Mouse (Mus musculus) left cerebral cortex, postnatal 14 days (tissue): ENCODE measurements around the gene Tpst1. TPM values are rescaled to one million over a fixed set of nuclear protein-coding genes. Genes with fewer than 3 reads are reported as not detected.
"Not testable (repeated sequence)": the region's sequence is repeated elsewhere in the genome, so short reads cannot be mapped to it uniquely, and the experiment has no call there.

Experiments
- DNase-seq, 2 experiments: peaks; one replicate each; pipeline ENCODE4 v3.0.0; 2021 to 2022; ENCODE audit warnings: low spot score in 2 of 2, mixed read lengths in 1 of 2
- intact Hi-C: fragments of 180-260 bp; cut with DNase I; formaldehyde crosslinking; loops from one replicate; pipeline ENCODE4 v1.15.1; 2025
- long read RNA-seq, 2 experiments: library from polyadenylated mRNA; stranded (forward); transcript quantifications; one replicate each; pipeline ENCODE4 v2.0.0; 2021
- total RNA-seq, 2 experiments: library from RNA; stranded (reverse); gene quantifications; 2 replicates each; pipeline ENCODE4 v1.2.3; 2021

Gene Tpst1
- 10 to 100 TPM; 36.1 to 40.8 TPM for total RNA-seq
- long read RNA-seq, experiment 1, transcript Tpst1-201 (6 exons, 2,050 nt) = major isoform, 48 of 60 reads
- long read RNA-seq, experiment 1, partial matches to known transcripts = 3 of 60 reads
- long read RNA-seq, experiment 1, other reads (novel, unspliced or antisense) = 9 of 60 reads
- long read RNA-seq, experiment 2, transcript Tpst1-201 (6 exons, 2,050 nt) = major isoform, 45 of 52 reads
- long read RNA-seq, experiment 2, partial matches to known transcripts = 1 of 52 reads
- long read RNA-seq, experiment 2, other reads (novel, unspliced or antisense) = 6 of 52 reads

DNA sequence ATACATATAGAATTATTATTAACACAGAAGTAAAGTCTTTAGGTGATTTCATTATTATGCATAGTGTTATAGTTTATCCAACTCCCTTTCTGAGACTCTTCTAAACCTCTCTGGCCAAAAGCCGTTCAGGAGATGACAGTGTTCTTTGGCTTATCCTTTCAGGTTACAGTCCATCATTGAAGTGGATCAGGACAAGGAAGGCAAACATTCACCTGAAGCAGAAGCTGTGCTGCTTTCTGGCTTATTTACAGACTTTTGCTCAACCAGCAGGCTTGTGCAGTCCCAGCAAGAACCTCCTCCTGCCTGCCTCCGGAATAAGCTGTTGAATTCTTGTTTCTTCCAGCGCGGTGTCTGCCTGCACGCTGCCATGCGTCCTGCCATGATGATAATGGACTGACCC lies at the start of gene Tpst1:
Tpst1 (plus strand) TSS at position 301 of the 400 bp plus-strand sequence.
- DNase-seq = no peak
- intact Hi-C loops = no loop called here

DNA sequence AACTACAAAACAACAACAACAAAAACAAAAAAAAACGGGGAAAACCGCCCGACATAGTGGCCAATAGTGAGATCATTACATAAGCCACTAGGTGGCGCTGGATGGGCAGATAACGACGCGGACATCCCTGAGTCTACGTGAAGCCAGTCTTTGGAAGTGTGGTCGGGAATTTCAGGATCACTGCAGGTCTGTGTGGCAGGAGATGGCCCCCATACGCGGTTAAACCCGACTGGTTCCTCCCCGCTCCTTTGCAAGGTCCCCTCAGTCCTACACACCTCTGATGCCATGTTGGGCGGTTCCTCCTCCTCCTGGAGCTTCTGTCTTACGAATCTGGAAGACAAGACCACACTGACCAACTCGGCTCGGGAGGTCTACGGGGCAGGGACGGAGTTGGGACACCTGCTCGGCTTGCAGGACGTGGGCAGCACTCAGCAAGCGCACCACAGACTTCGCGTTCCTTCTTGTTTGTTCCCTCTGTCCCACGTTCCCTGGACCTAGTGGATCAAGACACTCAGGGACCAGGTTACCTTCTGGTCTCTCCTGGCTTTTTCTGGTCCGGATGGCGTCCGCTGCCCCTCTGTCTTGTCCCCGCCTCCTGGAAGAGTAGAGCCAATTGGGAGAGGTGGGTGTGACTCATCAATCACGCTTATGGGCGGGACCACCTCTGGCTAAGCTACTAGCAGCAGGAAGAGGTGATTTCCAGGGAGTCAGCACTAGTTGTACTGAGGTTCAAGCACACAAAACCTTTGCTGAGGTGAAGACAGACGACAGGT lies 49.2 kb upstream of the Tpst1 start:
- intact Hi-C loops = loop anchor here (5.0 to 10.0 kb wide), 2 partner anchors 113 to 231 kb away; partner anchors contain the start of genes Sbds and Tyw1
- DNase-seq = peak; percentile 72 to 81

DNA sequence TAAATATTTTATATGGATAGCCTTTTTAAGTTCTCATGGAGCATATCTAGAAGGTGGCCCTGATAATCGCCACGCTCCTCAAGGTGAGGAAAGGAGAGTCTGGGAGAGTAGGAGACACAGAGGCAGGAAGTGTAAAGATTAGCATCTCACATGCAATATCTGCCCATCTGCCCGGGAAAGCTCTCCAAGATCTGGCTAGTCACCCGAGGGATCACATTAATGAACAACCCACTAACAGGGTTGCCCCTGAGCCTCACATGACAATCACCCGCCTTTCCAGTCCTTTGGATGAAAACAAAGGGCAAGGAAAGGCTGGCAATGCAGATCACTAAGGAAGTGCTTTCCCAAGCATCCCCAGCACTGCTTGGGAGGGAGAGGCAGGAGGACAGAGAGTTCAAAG lies 46.0 kb upstream of the Tpst1 start:
- DNase-seq = no peak
- intact Hi-C loops = loop anchor here (10.0 kb wide), 1 partner anchor 228 kb away; the partner anchor contains the start of genes Sbds and Tyw1

DNA sequence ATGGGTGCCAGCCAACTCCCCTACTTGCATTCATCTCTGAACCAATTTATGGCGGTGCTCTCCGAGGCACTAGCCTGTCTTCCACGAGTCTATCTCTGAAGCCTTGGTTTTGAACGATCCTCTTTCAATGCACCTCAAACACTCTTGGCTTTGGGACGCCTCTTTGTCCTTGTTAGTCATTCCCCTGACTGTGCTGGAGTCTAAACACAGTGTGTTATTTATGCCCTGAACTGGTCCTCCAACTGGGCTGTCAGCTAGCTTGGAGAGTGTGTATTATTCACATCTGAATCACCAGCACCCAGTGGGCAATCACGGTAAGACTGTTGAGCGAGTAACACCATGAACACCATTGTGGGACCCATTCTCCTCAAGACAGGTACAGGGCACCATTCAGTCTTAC lies 45.4 kb upstream of the Tpst1 start:
- intact Hi-C loops = loop anchor here (10.0 kb wide), 1 partner anchor 227 kb away; the partner anchor contains the start of genes Sbds and Tyw1
- DNase-seq = no peak

DNA sequence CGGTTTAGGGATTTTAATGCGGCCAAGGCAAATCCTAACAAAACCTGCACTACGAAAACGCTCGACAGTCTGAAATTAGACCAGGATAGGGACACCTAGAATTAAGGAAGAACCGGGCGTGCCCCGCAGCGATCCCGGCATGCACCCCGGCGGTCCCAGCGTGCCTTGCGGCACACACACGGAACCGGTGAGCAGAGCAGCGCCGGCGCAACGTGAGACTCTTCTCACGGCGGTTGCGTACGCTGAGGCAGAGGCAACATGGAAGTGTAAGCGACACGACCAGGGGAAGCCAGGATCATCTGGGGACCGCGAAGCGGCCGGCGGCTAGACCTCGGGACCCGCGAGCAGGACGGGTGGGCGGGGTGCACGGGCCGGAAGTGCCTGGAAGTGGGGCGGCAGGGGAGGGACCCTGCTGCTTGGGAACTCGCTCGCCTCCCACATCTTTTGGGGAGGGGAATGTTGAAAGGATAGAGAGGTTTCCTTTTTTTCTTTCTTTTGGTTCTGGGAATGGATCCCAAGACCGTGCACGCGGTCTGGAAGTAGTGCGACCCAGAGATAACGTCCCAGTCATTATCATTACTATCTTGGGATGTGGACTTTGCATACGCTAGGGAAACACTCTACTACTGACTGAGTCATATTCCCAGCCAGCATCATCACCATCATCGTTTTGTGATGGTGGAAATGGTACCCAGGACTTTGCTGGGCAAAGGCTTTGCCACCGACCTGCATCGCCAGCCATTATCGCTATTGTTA lies 43.8 kb upstream of the Tpst1 start, which contains the start of the genes Asl and Crcp:
Asl (minus strand) TSS at position 106 of the 756 bp plus-strand sequence.
Crcp (plus strand) TSS at position 149 of the 756 bp plus-strand sequence.
- DNase-seq = peak; percentile 78 to 89
- intact Hi-C loops = loop anchor here (10.0 kb wide), 1 partner anchor 225 kb away; the partner anchor contains the start of genes Sbds and Tyw1

DNA sequence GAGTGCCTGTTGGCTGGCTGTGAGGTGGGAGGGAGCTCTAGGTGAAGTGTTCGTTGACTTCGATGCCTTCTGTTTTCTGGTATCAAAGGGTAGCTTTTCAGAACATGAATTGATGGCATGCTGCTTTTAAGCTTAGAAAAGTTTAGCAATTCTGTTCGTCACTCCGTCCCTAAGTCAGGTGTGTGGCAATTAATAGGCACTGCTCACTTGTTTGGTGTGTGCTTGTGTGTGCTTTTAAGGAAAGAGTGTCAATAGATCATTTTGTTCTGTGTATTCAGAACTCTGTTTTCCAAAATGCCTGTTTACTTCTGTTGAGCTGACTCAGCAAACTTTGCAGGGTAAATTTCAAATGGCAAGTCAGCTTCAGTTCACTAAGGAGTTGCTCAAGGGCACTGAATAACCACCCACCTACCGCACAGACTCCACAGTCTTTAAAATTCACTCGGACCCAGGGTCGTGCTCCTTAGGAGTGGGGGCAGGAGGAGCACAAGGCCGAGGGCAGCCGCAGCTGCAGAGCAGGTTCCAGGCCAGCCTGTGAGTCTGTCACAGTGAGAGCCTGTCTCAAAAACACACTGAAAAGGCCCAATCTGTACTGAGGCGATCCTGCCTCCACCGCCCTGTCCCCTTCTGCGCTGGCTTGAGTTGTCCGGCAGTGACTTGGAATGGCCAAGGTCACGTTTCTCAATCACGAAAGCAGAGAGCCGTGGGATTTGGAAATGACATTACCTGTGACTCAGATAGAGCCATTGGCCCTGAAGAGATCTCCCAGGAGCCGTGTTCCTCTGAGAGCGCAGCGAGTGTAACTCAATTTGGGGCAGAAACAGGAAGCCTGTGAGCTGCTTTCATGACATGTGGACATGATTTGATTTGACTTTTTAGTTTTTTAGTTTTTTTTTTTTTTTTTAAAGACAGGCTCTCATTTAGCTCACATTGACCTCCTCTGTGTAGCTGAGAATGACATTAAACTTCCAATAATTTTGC lies 41.4 kb upstream of the Tpst1 start:
- intact Hi-C loops = no loop called here
- no peak for DNase-seq

DNA sequence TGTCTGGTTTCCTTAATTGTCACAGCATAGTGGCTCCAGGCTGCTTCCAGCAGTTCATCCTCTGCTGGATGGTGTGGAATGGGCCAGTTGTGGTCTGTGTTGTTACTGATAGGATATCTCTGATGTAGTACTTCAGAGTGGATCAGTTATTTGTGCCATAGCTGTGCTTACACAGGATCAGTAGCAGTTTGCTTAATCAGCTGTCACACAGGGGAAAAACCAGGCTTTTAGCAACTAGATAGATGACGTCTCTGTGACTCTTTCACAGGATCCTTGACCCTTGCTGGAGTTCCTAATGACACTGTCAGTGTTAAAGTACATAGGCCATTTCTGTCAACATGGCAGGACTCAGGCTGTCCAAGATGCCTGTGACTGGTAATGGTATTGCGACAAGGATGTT lies 39.3 kb upstream of the Tpst1 start:
- intact Hi-C loops = no loop called here
- no peak for DNase-seq

DNA sequence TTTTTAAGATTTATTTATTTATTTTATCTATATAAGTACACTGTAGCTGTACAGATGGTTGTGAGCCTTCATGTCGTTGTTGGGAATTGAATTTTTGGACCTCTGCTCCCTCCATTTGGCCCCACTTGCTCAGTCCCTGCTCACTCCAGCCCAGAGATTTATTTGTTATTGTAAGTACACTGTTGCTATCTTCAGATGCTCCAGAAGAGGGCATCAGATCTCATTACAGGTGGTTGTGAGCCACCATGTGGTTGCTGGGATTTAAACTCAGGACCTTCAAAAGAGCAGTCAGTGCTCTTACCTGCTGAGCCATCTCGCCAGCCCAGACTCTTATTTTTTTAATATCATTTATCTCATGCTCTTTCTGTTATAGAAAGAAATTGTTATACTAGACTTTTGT lies 36.8 kb upstream of the Tpst1 start:
- intact Hi-C loops = loop anchor here (5.0 kb wide), 1 partner anchor 34 kb away; the partner anchor contains the start of gene Gusb
- not testable (repeated sequence) for DNase-seq

DNA sequence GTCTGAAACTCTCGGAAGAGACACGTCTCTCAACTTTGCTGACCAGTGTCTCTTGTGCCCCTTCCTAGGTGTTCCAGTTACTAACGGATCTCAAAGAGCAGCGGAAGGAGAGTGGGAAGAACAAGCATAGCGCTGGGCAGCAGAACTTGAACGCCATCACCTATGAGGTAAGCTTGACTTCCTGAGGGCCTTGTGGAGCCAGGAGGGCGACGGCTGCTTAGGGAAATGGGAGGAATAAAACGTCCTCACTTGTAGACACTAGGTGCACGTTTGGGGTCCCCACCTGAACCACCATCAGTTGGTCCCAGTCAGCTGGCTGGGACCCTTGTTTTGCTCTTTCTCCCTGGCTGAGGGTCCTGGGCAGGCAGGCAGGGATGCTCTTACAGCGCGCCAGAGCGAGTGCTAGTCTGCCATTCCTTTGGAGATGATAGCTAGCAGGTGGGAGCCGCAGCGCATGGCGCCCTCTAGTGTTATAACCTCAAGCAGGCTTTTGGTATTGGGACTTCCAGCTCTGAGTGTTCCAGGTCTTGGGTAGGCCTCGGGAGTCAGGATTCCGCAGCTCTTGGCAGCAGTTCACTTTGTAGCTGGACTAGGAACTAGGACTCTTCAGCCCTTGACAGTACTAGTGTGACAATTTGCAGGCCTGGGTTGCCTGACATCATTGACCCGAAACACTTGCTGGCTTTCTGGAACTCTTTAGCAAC lies 35.2 kb upstream of the Tpst1 start:
- intact Hi-C loops = loop anchor here (5.0 kb wide), 1 partner anchor 36 kb away; the partner anchor contains the start of gene Gusb
- peak; percentile 67 to 71 for DNase-seq

DNA sequence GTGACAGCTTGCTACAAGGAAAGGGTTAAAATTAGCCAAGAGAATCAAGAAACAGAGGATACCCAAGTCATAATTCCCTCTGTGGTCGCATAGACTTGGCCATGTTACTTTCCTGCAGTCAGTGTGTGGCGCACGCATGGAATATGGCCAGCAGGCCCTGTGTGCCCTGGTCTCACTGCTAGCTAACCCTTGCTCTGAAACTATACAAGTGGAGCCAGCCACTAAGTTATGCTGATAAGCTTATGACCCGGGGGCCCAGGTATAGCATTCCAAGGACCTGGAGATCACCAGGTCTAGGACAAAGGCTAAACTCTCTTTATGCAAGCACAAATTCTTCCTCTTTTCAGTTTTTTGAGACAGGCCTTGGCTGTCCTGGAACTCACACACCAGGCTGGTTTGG lies 32.3 kb upstream of the Tpst1 start:
- intact Hi-C loops = loop anchor here (5.0 kb wide), 1 partner anchor 97 kb away; no protein-coding TSS in a partner anchor
- DNase-seq = no peak

DNA sequence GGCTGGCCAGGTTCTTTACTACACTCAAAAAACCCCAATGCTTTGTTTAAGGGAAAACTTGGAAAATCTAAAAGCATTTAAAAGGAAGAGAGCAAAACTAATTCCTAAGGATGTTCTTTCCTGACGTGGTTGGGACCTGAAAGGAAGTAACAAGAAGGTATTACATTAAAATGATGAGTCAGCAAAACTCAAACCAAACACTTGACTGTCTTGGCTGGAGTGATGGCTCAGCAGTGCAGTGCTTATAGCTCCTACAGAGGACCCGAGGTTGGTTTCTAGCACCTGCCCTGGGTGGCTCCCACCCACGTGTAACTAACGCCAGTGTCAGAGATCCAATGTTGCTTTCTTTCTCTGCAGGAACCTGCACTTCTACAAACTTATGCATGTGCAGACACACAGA lies 31.9 kb upstream of the Tpst1 start:
- intact Hi-C loops = loop anchor here (5.0 kb wide), 1 partner anchor 96 kb away; no protein-coding TSS in a partner anchor
- DNase-seq = no peak

DNA sequence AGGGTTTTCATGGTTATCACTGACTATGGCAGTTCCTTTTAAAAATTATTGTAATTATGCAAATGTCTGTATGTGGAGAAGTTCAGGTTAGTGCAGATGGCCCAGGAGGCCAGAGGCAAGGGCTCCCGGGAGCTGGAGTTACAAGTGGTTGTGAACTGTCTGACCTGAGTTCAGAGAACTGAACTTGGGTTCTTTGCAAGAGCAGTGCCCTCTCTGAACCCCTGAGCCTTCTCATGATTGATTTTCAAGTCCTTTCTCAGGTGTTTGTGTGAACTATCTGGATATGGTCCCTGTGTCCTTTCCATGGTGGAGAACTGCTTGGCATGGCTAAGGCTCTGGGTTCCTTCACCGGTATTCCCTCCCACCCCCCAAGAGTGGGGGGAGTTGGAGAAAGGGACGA lies 29.4 kb upstream of the Tpst1 start:
- intact Hi-C loops = loop anchor here (5.0 kb wide), 1 partner anchor 94 kb away; no protein-coding TSS in a partner anchor
- DNase-seq = no peak

DNA sequence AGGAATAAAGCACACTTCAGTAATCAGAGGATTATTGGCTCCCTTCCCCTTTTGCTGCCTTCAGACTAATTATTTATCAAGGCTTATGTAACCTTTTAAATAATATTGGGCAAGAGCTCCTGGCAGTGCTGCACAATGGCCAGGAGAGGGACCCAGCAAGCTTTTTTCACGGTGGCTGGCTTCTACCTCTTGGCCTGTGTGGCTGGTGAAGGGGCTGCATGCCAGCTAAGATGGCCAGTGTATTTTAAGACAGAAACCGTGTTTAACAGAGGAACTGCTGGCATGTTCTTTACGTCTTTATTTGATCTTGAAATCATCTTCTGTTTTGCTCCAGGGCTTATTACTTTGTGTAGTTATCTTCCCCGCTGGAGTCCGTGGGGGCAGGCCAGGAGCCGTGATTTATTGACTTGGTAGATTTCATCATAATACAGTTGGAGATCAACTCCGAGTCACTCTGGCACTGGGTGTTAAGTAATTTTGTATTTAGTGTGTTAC lies 28.9 kb upstream of the Tpst1 start:
- peak; percentile 48 to 71 for DNase-seq
- intact Hi-C loops = loop anchor here (5.0 kb wide), 1 partner anchor 93 kb away; no protein-coding TSS in a partner anchor

DNA sequence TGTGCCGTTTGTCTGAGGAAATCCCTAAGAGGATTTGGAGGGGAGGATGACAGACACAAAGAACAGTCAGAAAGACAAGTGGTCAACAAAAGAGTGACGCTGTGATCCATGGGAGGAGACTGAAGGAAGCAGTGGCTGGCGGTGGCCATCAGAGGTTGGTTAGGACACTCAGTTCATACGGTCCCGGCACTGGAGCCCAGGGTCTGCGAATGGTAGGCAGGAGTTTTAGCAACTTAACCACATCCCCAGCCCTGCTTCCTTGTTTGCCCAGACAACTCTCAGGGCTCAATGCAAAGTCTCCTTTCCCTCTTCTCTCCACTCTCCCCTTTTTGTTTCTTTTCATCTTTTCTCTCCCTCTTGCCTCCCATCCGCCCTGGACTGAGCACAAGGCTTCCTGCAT lies 27.0 kb upstream of the Tpst1 start:
- no peak for DNase-seq
- intact Hi-C loops = no loop called here

DNA sequence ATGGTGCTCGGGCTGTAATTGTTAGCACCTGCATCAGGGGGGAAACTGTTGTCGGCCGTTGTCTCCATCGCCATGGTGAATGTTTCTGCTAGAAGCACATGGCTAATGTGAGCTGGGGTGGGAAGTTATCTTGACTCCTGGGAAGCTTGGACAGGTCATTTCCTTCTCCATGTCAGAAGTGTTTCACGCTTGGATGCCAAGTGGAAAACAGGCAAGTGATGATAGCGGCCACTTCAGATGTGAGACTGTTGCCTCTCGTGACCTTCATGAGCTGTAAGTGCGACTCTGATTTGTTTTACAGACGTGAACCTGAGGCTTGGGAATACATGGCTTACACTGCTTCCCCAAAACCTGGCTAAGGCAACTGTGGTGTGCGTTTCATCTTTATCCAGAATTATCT lies 26.5 kb upstream of the Tpst1 start:
- DNase-seq = no peak
- intact Hi-C loops = no loop called here

DNA sequence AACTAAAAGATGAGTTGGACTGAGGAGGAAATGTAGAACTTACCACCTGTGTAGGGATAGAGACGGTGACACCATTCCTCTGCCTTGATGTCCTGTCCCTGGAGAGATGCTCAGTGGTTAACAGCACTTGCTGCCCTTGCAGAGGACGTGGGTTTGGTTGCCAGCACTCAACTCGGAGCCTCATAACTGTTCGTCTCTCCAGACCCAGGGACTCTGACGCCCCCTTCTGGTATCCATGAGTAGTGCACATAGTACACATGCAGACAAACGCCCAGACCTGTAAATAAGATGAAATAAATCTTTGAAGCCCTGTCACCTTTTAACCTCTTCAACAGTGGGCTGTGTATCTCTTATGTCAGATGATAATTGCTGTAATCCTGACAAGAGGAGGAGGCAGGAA lies 26.1 kb upstream of the Tpst1 start:
- DNase-seq = no peak
- intact Hi-C loops = no loop called here

DNA sequence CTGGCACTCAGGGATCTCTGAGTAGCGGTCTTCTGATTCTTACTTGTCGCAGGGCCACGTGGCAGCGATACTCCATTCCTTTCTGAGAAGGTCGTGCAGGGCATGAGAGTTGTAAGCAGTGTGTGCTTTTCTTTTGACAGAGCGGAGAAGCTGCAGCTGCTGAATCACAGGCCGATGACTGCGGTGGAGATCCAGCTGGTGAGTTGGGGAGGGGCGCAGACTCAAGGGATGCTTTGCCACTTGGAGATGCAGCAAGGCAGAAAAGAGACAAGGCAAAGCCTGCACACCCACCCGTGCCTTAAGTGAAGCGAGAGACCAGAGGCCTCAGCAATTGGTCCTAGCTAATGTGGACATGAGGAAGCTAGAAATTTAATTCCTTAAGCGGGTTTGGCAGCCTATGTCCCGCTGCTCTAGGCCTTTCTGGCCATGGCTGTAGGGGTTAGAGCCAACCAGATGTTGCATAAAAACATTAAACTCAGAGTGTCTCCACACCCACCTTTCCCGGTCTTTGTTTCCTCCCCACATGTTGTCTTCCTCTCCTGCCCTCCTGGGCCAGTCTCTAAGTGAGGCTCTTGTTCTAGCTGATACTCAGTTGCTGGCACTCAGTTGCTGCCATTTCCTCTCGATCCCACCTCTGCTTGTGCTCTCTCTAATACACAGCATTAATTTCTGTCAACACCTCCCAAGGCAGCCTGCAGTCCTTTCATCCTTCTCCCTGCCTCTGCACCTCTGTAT lies 24.2 kb upstream of the Tpst1 start:
- intact Hi-C loops = no loop called here

More for the DNA sequence above, 24.2 kb upstream of the Tpst1 start:
- DNase-seq = no peak
